Mouse (Mus musculus): ENCODE results near the gene Stac3. TPM values are rescaled to one million over a fixed set of nuclear protein-coding genes. Genes with fewer than 3 reads are reported as not detected.
A peak's percentile ranks its signal among the peaks of the same experiment; 100 is the strongest.

Gene Stac3
- polyA plus RNA-seq, 2 experiments: 4.4 to 43.2 TPM

DNA sequence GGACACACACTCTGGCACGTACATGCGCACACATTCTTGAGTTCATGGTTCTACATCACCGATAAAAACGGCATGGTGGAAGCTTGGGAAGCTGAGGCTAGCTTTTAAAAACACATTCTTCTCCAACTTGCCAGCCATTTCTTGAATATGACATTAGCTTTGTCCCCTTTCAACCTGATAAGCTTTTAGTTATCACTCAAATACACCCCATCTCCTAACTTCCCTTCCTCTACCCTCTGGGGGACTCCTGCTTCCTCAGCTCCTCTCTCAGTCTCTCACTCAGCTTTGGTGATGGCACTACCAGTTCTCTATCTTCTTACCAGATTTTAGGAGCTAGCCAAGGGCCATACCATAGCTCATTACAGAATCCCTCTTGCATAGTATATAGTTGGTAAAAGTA, 26.3 kb upstream of the Stac3 start:
- no peaks in the 10 kb centered on the region for H3K27me3 ChIP-seq (ENCODE audit: control insufficient read depth, insufficient read depth, low read length)
- ATAC-seq (ENCODE audit: low FRiP score, low read depth): no peak
- 0 out of 2 replicates have a peak, but pooled peaks cover 3% of the 10 kb centered on the region for H3K4me1 ChIP-seq (ENCODE audit: control insufficient read depth, insufficient read depth, low read length)
- no peak for DNase-seq (ENCODE audit: low spot score)
- H3K27ac ChIP-seq (replicated peaks; ENCODE audit: low read depth, low read length): no peak overlapping the region
- no peak for TF ChIP-seq POLR2A (IDR thresholded peaks at IDR 0.05; ENCODE audit: borderline replicate concordance, extremely low read depth, insufficient read depth, insufficient read length)
- H3K9me3 ChIP-seq (ENCODE audit: control insufficient read depth, low read length): no peaks in the 10 kb centered on the region
- no peak overlapping the region for H3K4me3 ChIP-seq (replicated peaks; ENCODE audit: low read length)
- peaks cover 74% of the 10 kb centered on the region for H3K36me3 ChIP-seq (ENCODE audit: control insufficient read depth, insufficient read depth, low read length)
- 98% methylated on average over 4 of the region's 4 CpGs for WGBS
- no peak overlapping the region for H3K9ac ChIP-seq (ENCODE audit: low read depth, low read length, severe bottlenecking)
- no peak overlapping the region for H3K4me2 ChIP-seq (replicated peaks; ENCODE audit: low read depth, low read length, severe bottlenecking)

DNA sequence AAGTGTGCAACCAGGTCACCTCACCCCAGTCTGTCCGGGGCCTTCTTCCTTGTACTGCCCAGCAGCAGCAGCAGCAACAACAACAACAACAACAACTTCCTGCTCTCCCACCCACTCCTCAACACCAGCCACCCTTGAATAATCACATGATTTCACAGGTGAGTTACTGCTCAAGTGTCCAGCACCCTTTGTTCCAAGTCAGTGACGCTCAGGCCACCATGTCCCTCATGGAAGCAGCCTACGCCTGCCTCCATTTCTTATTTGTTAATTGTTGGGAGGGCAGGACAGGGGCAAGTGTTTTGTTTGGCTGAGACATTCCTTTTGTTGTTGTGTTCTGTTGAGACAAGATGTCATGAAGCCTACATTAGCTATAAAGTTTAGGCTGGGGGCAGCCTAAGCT, 24.9 kb upstream of the Stac3 start:
- no peaks in the 10 kb centered on the region for H3K9me3 ChIP-seq (ENCODE audit: control insufficient read depth, low read length)
- TF ChIP-seq POLR2A (IDR thresholded peaks at IDR 0.05; ENCODE audit: borderline replicate concordance, extremely low read depth, insufficient read depth, insufficient read length): no peak
- H3K27me3 ChIP-seq (ENCODE audit: control insufficient read depth, insufficient read depth, low read length): no peaks in the 10 kb centered on the region
- ATAC-seq (ENCODE audit: low FRiP score, low read depth) (no peak), DNase-seq (ENCODE audit: low spot score) (no peak)
- H3K4me1 ChIP-seq (ENCODE audit: control insufficient read depth, insufficient read depth, low read length): no peaks in the 10 kb centered on the region
- H3K9ac ChIP-seq (ENCODE audit: low read depth, low read length, severe bottlenecking): no peak overlapping the region
- H3K4me2 ChIP-seq (replicated peaks; ENCODE audit: low read depth, low read length, severe bottlenecking): no peak overlapping the region
- H3K4me3 ChIP-seq (replicated peaks; ENCODE audit: low read length): no peak overlapping the region
- WGBS: 82% methylated on average over 3 of the region's 3 CpGs
- no peak overlapping the region for H3K27ac ChIP-seq (replicated peaks; ENCODE audit: low read depth, low read length)
- H3K36me3 ChIP-seq (ENCODE audit: control insufficient read depth, insufficient read depth, low read length): peaks cover 76% of the 10 kb centered on the region

DNA sequence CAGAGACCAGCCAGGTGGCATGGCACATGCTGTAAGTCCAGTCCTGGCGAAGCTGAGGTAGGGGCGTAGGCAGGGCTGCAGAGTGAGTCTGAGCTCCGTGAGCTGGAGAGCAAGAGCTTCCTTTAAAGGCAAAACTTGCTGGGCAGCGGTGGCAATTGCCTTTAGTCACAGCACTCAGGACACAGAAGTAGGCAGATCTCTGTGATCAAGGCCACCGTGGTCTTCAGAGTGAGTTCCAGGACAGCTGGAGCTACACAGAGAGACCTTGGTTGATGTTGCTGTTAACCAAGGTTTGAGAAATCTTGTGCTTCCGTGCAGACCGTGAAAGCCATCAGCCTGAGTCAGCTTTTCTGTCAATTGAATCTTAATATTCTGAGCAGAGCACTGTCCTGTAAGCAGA, 24.2 kb upstream of the Stac3 start:
- Histone ChIP-seq H3K27me3 (ENCODE audit: control insufficient read depth, insufficient read depth, low read length) (no peaks in the 10 kb centered on the region), H3K4me3 (replicated peaks; ENCODE audit: low read length) (no peak overlapping the region), H3K4me1 (ENCODE audit: control insufficient read depth, insufficient read depth, low read length) (no peaks in the 10 kb centered on the region), H3K9me3 (ENCODE audit: control insufficient read depth, low read length) (no peaks in the 10 kb centered on the region), H3K27ac (replicated peaks; ENCODE audit: low read depth, low read length) (no peak overlapping the region), H3K36me3 (ENCODE audit: control insufficient read depth, insufficient read depth, low read length) (peaks cover 74% of the 10 kb centered on the region), H3K9ac (ENCODE audit: low read depth, low read length, severe bottlenecking) (no peak overlapping the region), H3K4me2 (replicated peaks; ENCODE audit: low read depth, low read length, severe bottlenecking) (no peak overlapping the region)
- WGBS: 88% methylated on average over 7 of the region's 7 CpGs
- no peak for ATAC-seq (ENCODE audit: low FRiP score, low read depth)
- DNase-seq (ENCODE audit: low spot score): no peak
- TF ChIP-seq POLR2A (IDR thresholded peaks at IDR 0.05; ENCODE audit: borderline replicate concordance, extremely low read depth, insufficient read depth, insufficient read length): no peak

DNA sequence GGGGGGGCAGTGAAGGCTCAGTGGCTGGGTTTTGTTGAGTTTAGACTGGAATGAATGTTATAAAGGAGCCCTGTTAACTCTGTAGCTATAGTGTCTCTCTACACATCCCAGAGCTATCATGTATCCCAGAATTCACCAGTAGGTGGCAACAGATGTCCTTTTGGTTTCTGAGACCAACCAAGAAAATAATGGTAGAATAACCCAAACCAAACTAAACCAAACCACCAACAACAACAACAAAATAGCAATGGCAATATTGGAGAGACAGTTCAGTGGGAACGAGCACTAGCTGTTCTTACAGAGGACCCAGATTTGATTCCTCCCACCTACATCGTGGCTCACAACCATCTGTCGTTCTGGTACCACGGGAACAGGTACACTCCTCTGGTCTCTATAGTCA, 22.4 kb upstream of the Stac3 start:
- Histone ChIP-seq H3K27ac (replicated peaks; ENCODE audit: low read depth, low read length) (no peak overlapping the region), H3K4me1 (ENCODE audit: control insufficient read depth, insufficient read depth, low read length) (no peaks in the 10 kb centered on the region), H3K4me3 (replicated peaks; ENCODE audit: low read length) (no peak overlapping the region), H3K9ac (ENCODE audit: low read depth, low read length, severe bottlenecking) (no peak overlapping the region), H3K27me3 (ENCODE audit: control insufficient read depth, insufficient read depth, low read length) (no peaks in the 10 kb centered on the region), H3K4me2 (replicated peaks; ENCODE audit: low read depth, low read length, severe bottlenecking) (no peak overlapping the region), H3K36me3 (ENCODE audit: control insufficient read depth, insufficient read depth, low read length) (peaks cover 74% of the 10 kb centered on the region), H3K9me3 (ENCODE audit: control insufficient read depth, low read length) (no peaks in the 10 kb centered on the region)
- no peak for TF ChIP-seq POLR2A (IDR thresholded peaks at IDR 0.05; ENCODE audit: borderline replicate concordance, extremely low read depth, insufficient read depth, insufficient read length)
- peak; percentile 44 for DNase-seq (ENCODE audit: low spot score)
- no peak for ATAC-seq (ENCODE audit: low FRiP score, low read depth)
- 95% methylated on average over 4 of the region's 4 CpGs for WGBS

DNA sequence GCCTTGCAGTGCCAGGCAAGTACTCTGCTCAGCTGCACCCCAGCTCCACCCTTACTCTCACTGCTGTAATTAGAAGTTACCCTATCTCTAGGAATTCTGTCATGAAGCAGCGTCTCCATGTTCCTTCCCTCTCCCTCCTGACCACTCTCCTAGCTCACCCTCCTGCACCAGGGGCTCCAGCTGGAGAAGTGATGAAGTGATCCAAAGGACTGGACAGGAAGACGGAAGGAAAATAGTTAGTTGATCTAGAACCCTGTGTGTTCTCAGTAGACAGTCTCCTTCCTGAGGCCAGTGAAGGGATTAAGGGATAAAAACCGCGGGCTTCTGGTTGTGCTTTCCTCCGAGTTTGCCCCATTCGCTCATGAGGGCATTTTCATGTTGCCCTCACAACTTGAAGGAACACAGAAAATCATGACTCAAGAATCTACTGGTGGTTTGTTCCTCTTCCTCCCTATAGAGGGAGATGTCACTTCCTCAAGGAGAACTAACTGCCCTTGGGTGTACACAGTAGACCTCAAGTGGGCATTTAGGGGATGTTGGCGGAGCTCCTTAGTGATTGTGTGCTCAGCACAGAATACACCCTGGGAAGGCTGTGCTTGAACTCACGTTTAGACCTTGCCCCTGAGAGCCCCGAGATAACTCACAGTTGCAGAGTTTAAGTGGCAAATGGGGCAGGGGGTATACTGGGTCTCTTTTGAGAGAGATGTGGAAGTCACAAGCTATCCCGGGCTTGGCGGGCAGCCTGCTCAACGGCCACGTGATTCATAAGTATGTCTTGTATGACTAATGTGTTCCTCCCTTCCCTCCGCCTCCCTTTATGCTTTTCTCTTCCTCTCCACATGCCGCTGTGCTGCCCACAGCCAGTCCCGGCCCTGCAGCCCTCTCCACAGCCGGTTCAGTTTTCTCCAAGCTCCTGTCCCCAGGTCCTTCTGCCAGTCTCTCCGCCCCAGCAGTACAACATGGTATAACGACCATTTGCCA, 20.4 kb upstream of the Stac3 start:
- DNase-seq (ENCODE audit: low spot score) (no peak), ATAC-seq (ENCODE audit: low FRiP score, low read depth) (no peak)
- WGBS: 81% methylated on average over 19 of the region's 19 CpGs
- no peaks in the 10 kb centered on the region for H3K4me1 ChIP-seq (ENCODE audit: control insufficient read depth, insufficient read depth, low read length)
- H3K27ac ChIP-seq (replicated peaks; ENCODE audit: low read depth, low read length): no peak overlapping the region
- peaks cover 74% of the 10 kb centered on the region for H3K36me3 ChIP-seq (ENCODE audit: control insufficient read depth, insufficient read depth, low read length)
- no peaks in the 10 kb centered on the region for H3K9me3 ChIP-seq (ENCODE audit: control insufficient read depth, low read length)
- H3K27me3 ChIP-seq (ENCODE audit: control insufficient read depth, insufficient read depth, low read length): no peaks in the 10 kb centered on the region
- no peak overlapping the region for H3K4me3 ChIP-seq (replicated peaks; ENCODE audit: low read length)
- H3K4me2 ChIP-seq (replicated peaks; ENCODE audit: low read depth, low read length, severe bottlenecking): no peak overlapping the region
- no peak for TF ChIP-seq POLR2A (IDR thresholded peaks at IDR 0.05; ENCODE audit: borderline replicate concordance, extremely low read depth, insufficient read depth, insufficient read length)
- H3K9ac ChIP-seq (ENCODE audit: low read depth, low read length, severe bottlenecking): no peak overlapping the region
